Mouse (Mus musculus) layer of hippocampus, adult 8-10 months (tissue): Measurements from ENCODE around the gene Otulin. TPM values are rescaled to one million over a fixed set of nuclear protein-coding genes. Genes with fewer than 3 reads are reported as not detected.

ENCODE experiments used
- DNase-seq, 2 experiments: peaks; one replicate each; pipeline ENCODE4 v3.0.0; 2022; ENCODE audit warnings: low spot score in 2 of 2
- total RNA-seq, 4 experiments: library from RNA; stranded (reverse); gene quantifications; 2 replicates each; pipeline ENCODE4 v1.2.4; 2022

The Otulin gene
- total RNA-seq, 4 experiments from 2014 or later: 18.4 to 25.5 (median 21.9) TPM

GRCm38 (mm10) chr15:27551117-27552114 is 79.1 kb downstream of the Otulin start:
- no peak for DNase-seq

- no peak for DNase-seq
Measured at GRCm38 (mm10) chr15:27550358-27550992, 80.0 kb downstream of the Otulin start.

DNA sequence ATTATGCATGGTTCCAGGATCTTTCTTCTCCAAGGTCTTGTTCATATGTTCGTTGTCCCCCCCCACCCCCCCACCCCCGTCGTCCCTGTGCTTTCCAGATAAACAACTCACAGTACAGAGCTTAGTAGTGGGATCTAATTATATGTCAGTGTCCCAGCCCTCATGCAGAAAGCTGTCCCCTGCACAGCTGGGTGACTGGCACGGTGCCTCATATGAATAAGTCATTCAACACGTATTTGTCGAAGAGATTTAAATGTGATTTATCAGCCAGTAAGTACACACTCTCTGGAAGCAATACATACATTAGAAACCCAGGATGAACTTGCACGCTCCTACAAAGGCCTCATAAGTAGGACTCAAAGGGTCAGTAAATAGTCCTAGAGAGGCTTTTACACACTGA is 80.6 kb downstream of the Otulin start:
- DNase-seq: no peak

- no peak for DNase-seq
Measured at GRCm38 (mm10) chr15:27549071-27549470, 81.4 kb downstream of the Otulin start.

DNA sequence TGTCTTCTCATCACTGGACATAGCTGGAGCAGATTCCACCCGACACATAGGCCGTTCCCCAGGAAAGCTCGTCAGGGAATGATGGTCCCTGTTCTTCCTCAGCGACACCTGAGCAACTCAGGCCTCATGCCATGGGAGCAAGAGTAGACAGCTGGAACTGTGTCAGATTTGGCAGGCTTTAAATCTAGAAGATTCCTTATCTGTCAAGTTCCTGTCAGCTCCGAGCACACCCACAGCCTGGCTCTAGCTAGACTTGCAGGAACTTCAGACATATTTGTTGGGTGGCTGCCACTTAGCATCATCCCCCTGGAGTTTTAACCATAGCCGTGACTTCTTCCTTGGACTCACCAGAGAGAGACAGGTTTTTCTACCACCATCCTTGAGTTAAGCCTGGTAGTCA is 82.4 kb downstream of the Otulin start:
- no peak for DNase-seq

GRCm38 (mm10) chr15:27545203-27545602 is 85.3 kb downstream of the Otulin start:
- DNase-seq: no peak

- no peak for DNase-seq
Measured at GRCm38 (mm10) chr15:27539745-27540144, 90.7 kb downstream of the Otulin start.

DNA sequence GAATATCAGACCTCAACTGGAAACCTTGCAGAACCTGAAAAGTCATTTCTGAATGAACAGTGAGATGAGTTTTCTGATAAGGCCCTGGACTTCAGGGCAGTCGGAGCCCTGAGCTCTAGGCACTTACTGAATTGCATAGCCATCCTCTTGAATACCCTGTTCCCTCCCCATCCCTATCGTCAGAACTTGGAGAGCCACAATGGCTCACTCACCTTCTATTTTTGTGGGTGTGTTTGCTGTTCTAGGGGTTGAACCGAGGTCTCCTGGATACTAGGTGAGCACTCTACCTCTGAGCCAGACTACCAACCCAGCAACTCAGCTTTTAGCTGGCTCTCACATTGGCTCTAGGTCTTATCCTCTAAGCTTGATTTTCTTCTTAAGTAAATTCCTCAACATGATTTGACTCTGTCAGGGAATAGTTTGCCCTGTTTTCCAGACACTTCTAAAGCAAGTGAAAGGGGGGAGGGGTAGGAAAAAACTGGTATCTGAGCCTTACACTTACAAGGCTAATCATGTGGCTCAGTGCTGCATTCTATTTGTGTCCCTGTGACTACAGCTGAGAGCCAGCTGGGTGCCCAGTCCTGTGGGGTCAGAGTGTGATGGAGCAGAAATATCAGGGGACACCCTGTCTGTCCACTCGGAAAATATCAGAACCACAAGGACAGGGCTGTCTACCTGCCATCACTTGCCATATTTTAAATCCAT is 92.8 kb downstream of the Otulin start:
- no peak for DNase-seq

- DNase-seq: peak; percentile 56 to 70
Measured at GRCm38 (mm10) chr15:27536771-27537170, 93.7 kb downstream of the Otulin start.

DNA sequence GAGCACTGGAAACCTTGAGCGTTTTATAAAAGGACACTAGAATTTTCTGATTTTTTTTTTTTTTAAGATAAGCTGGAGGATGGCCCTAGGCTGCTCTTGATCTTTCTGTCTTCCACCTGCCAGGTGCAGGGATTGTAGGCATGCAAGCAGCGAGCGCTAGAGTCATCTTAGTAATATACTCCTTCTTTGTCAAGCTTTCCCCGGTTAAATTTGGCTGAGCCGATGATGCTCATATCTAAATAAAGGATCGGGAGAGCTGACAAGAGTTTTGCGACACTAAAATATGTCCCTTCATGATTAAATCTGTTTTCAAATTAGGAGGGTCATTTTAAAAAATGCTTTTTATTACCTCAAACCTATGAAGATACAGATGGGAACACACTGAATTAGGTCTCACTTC is 94.3 kb downstream of the Otulin start:
- DNase-seq: no peak

DNA sequence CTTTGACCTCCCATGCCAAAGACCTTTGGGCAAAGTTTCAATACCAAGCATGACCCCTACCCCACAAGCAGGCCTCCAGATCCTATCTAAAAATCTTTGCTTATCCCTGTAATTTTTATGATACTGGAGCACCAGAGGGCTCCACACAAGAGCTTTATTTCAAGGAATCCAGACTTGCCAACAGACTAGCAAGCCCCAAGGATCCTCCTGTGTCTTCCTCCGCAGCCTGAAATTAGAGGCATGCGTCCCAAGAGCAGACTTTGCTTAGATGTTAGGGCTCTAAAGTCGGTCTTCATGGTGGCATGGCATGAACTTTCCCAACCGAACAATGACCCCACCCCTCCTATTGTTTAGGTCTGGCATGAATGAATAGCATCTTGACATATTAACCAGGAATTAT is 94.8 kb downstream of the Otulin start:
- no peak for DNase-seq

GRCm38 (mm10) chr15:27533036-27533435 is 97.5 kb downstream of the Otulin start:
- no peak for DNase-seq

DNA sequence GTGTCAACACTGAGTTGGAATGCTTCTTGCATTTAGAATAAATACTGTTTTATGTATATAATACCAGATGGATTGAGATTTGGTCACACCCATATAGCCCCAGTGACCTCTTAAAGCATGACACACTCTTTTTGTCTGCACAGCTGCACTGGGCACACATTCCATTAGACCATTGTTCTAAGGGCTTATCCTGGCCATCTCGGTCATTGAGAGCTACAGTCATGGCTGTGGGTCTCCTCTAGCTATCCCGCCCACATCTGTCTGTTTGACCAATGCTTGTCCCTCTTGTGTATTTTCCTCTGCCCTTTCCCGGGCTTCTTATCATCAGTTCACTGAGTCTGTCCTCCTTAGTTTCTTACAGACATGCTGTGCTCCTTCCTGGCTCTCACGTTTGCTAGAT is 100.5 kb downstream of the Otulin start:
- DNase-seq: no peak

DNA sequence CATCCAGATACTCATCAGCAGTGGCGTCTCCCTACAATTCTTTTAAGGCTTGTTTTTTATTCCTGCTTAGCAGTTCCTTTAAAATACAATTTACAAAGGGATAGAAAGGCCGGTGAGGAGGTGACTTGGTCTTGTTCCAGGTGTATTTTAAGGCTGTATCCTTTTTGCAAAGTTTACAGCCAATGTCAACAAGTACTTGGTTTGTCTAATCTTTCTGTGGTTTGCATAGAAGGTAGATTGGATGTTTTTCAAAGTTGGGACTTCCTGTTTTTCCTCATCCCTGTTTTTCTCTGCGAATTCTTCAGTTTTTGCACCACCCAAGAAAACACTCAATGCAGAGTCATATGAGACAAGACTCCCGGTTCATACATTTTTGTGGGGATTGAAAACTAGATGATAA is 101.6 kb downstream of the Otulin start:
- DNase-seq: no peak

DNA sequence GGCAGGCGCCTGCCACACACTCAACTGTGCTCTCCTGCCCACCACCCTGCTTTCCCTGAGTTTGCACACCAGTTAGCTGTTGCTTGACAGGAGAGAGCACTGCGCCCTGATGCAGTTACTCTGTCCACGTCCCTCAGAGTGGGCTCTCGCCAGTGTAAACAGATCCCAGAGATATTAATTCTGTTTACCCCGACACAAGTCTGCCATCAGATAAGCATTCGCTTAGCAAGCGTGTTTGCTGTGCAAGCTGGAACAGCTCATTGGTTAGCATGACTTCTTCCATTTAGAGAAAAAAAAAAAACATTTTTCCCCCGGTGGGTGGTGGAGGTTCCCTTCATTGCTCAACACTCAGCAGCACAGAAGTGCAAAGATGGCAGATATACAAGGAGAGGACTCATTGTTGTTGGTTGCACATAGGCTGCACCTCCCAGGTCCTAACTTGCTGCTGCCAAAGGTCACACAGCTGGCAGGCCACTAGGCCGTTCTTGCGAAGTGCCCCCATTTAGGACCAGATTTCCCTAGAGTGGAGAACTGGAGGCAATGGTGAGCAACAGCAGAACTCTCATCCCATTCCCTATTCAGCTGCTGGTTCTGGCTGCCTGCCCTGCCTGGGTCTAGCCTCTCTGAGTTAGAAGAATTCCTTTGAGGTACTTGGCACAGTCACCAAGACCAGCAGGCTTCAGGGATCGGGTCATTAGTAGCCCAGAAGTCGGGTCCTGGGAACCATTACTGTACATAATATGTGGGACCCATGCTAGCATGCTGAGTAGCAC is 105.1 kb downstream of the Otulin start:
- DNase-seq: no peak

- no peak for DNase-seq
Measured at GRCm38 (mm10) chr15:27519857-27520256, 110.6 kb downstream of the Otulin start.

GRCm38 (mm10) chr15:27518026-27518425 is 112.5 kb downstream of the Otulin start:
- DNase-seq: no peak

GRCm38 (mm10) chr15:27516927-27517326 is 113.6 kb downstream of the Otulin start:
- DNase-seq: no peak

GRCm38 (mm10) chr15:27508982-27509381 is 121.5 kb downstream of the Otulin start:
- peak; percentile 38 to 45 for DNase-seq

DNA sequence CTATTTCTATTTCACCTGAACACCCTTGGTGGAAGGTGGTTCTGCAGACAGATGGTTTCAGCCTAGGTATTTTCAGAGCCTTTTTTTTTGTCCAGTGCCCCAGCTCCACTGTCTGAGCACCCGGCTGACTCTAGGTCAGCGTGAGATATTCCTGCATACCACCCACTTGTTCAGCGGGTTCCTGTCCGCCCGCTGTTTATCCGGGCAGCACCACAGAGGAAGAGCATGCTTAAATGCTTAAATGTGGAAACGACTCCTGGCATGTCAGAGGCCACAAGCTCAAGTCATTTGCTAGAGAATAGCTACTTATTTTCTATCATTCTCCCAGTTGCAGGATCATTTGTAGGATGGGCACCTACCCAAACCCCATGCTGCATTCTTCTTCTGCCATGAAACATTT is 122.3 kb downstream of the Otulin start:
- DNase-seq: no peak

GRCm38 (mm10) chr15:27506893-27507596 is 123.4 kb downstream of the Otulin start:
- no peak for DNase-seq
